Mouse (Mus musculus): ENCODE data around the gene Bmx. TPM values are rescaled to one million over a fixed set of nuclear protein-coding genes. Genes with fewer than 3 reads are reported as not detected.

The Bmx gene
- polyA plus RNA-seq, 1 experiment from 2014 or later: 3.6 TPM

DNA sequence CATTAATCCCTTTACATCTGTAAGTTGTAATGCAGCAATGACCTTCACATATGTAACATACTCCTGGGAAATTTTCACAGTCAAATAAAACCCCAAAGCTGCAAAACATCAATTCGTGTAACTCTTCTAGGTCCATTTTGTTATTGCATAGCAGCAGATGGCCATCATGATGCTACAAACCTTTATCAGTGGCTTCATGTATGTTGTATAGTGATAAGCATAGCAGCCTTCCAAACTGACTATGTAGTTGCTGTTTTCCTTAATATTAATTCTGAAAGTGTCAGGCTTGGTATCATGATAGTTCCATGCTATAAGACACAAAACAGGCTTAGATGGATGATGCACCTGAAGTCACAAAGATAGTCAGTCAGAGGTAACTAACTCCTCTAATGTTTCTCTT lies 93.3 kb downstream of the Bmx start:
- WGBS: 70% methylated on average over 1 of the region's 1 CpGs
- H3K27me3 ChIP-seq (ENCODE audit: insufficient read depth, poor library complexity, severe bottlenecking): 0 out of 2 replicates have a peak, but pooled peaks cover 5% of the 10 kb centered on the region

DNA sequence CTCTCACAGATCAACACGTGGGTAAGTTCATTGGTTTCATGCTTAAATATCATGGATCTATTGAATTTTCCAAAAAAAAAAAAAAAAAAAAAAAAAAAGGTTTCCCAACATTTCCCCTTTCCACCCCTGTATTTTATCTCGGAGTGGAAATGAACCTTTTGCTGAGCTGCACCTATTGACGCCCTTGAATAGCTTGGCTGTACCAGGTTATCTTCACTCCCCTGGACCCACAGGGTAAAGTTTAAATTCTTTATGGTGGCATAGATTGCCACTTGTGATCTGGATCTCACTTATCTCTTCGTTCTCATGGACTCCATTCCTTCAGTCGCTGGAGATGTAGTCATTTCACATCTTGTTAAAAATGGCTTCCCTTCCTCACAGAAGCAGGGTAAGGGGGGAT lies 103.4 kb downstream of the Bmx start:
- no peak overlapping the region for H3K27ac ChIP-seq

More for the DNA sequence above, 93.3 kb downstream of the Bmx start:
- no peaks in the 10 kb centered on the region for H3K9me3 ChIP-seq
- H3K4me3 ChIP-seq: no peak overlapping the region
- no peaks in the 10 kb centered on the region for H3K4me1 ChIP-seq
- H3K36me3 ChIP-seq: no peaks in the 10 kb centered on the region
- no peak overlapping the region for H3K27ac ChIP-seq
- no peak for DNase-seq (ENCODE audit: low spot score)

DNA sequence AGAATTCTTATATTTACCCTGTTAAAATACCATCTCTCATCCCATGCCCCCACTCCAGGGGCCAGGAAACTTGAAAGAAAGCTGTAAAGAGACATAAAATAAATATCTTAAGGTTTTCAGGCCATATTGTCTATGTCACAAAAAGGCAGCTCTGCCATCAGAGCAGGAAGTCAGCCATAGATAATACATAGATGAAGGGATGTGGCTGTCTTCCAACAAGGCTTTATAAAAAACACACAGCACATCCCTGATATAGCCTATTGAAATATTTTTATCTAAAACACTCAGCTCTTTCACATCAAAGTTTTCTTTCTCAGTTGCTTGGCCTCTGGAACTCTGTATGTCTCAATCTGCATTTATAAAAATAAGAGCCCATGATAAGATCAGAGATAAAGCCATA lies 104.4 kb downstream of the Bmx start:
- Histone ChIP-seq H3K9me3 (no peaks in the 10 kb centered on the region), H3K36me3 (no peaks in the 10 kb centered on the region), H3K4me1 (no peaks in the 10 kb centered on the region), H3K27ac (no peak overlapping the region), H3K27me3 (ENCODE audit: insufficient read depth, poor library complexity, severe bottlenecking) (no peaks in the 10 kb centered on the region), H3K4me3 (no peak overlapping the region)
- DNase-seq (ENCODE audit: low spot score): no peak

More for the DNA sequence above, 103.4 kb downstream of the Bmx start:
- no peaks in the 10 kb centered on the region for H3K36me3 ChIP-seq
- DNase-seq (ENCODE audit: low spot score): no peak
- WGBS: 71% methylated on average over 5 of the region's 5 CpGs
- H3K4me1 ChIP-seq: no peaks in the 10 kb centered on the region
- no peaks in the 10 kb centered on the region for H3K9me3 ChIP-seq
- no peaks in the 10 kb centered on the region for H3K27me3 ChIP-seq (ENCODE audit: insufficient read depth, poor library complexity, severe bottlenecking)
- no peak overlapping the region for H3K4me3 ChIP-seq

DNA sequence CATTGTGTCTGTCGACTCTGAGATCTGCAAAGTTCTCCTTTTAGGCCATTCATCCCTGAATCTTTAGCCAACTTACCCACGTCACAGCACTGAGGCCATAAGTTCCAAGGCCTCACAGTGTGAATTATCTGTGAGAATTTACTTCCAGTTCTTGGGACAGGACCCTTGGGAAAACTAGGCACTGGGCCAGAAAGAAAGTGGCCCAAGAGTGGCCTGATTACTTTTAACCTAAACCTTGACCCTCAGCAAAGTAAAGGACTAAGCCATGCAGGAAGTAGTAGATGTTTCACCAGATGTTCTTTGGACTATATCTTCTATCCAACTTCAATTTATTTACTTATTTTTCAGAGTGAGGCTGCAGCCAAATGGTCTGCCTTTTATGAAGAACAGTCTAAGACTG lies 105.3 kb downstream of the Bmx start:
- Histone ChIP-seq H3K9me3 (no peaks in the 10 kb centered on the region), H3K27ac (no peak overlapping the region), H3K4me1 (no peaks in the 10 kb centered on the region), H3K27me3 (ENCODE audit: insufficient read depth, poor library complexity, severe bottlenecking) (no peaks in the 10 kb centered on the region), H3K36me3 (no peaks in the 10 kb centered on the region), H3K4me3 (no peak overlapping the region)
- DNase-seq (ENCODE audit: low spot score): no peak
- WGBS: 68% methylated on average over 2 of the region's 2 CpGs

DNA sequence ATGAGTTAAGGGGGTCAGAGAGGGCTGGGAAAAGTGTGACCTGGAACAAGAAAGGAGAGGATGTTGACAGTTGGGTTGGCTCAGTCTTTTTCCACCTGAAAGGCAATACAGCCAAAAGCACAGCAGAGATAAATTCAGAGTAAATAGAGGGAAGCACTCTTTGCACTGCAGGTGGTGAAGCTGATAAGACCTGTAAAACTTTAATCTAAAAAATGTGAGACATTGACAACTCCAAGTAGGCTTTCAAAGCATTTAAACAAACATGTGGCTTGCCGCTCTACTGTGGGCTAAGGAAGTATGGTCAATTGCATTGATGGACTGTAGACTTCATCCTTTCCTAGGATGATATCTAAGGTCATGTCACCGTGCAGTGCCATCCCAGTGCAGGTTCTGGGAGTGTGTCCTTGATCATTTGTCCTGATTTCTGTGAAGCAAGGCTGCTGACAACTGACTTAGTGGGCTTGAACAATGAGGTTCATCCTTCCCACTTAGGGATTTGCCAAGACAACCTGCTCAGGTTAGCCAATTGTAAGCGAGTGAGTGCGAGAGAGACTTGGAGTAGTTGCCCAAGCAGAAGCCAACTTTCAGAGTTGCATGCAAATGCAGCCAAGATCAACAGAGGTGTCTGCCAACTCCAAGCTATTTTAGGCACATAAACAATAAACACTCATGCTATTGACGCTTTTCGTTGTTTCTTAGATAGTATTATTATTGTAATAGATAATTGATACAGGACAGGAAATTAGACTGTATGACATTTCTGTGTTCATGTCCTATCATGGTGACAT lies 112.3 kb downstream of the Bmx start:
- no peak overlapping the region for H3K27ac ChIP-seq
- H3K4me1 ChIP-seq: no peaks in the 10 kb centered on the region
- H3K27me3 ChIP-seq (ENCODE audit: insufficient read depth, poor library complexity, severe bottlenecking): no peaks in the 10 kb centered on the region
- no peak for DNase-seq (ENCODE audit: low spot score)
- WGBS: 60% methylated on average over 6 of the region's 6 CpGs
- no peaks in the 10 kb centered on the region for H3K36me3 ChIP-seq
- no peaks in the 10 kb centered on the region for H3K9me3 ChIP-seq
- no peak overlapping the region for H3K4me3 ChIP-seq

Other genes with a start within 250 kb of the Bmx start
- 0.25 and 0.26 TPM in 2 replicates for gene Car5b, start 230.2 kb downstream of the Bmx start, polyA plus RNA-seq (2016; fragmentation: Nextera tagmentation; extraction: Ambion mirVana)
- gene Siah1b, start 181.7 kb downstream of the Bmx start, polyA plus RNA-seq (2016; fragmentation: Nextera tagmentation; extraction: Ambion mirVana): 25.5 and 31.9 TPM in 2 replicates
- gene Cltrn, start 169.4 kb downstream of the Bmx start, polyA plus RNA-seq (2016; fragmentation: Nextera tagmentation; extraction: Ambion mirVana): 0.72 TPM in 1 of 2 replicates, not detected in the other
- gene Ace2, start 118.9 kb downstream of the Bmx start, polyA plus RNA-seq (2016; fragmentation: Nextera tagmentation; extraction: Ambion mirVana): 0.06 and 0.11 TPM in 2 replicates
- 6.8 and 7.3 TPM in 2 replicates for gene Pir, start 11.2 kb upstream of the Bmx start, polyA plus RNA-seq (2016; fragmentation: Nextera tagmentation; extraction: Ambion mirVana)
- gene Vegfd, start 115.2 kb upstream of the Bmx start, polyA plus RNA-seq (2016; fragmentation: Nextera tagmentation; extraction: Ambion mirVana): 1.0 and 1.2 TPM in 2 replicates
- 12.4 and 13.2 TPM in 2 replicates for gene Piga, start 161.6 kb upstream of the Bmx start, polyA plus RNA-seq (2016; fragmentation: Nextera tagmentation; extraction: Ambion mirVana)
- gene Asb11, start 178.8 kb upstream of the Bmx start, polyA plus RNA-seq (2016; fragmentation: Nextera tagmentation; extraction: Ambion mirVana): 0.13 and 0.62 TPM in 2 replicates
- 0.46 and 0.64 TPM in 2 replicates for gene Asb9, start 248.1 kb upstream of the Bmx start, polyA plus RNA-seq (2016; fragmentation: Nextera tagmentation; extraction: Ambion mirVana)